Mouse (Mus musculus) olfactory bulb, adult 2 months (tissue): ENCODE data around the gene Cfap300.

Experiments
- CTCF ChIP-seq: fragments of 200-500 bp; IDR thresholded peaks from 2 replicates; pipeline ENCODE4 v1.5.1; 2012; ENCODE audit warnings: low read depth, mild to moderate bottlenecking, low read length, moderate library complexity; ENCODE audit not compliant: insufficient read depth
- POLR2A ChIP-seq: fragments of 200-500 bp; IDR thresholded peaks from 2 replicates; pipeline ENCODE4 v1.6.1; 2012; ENCODE audit warnings: mild to moderate bottlenecking, low read depth, low read length, moderate library complexity; ENCODE audit not compliant: insufficient read depth

DNA sequence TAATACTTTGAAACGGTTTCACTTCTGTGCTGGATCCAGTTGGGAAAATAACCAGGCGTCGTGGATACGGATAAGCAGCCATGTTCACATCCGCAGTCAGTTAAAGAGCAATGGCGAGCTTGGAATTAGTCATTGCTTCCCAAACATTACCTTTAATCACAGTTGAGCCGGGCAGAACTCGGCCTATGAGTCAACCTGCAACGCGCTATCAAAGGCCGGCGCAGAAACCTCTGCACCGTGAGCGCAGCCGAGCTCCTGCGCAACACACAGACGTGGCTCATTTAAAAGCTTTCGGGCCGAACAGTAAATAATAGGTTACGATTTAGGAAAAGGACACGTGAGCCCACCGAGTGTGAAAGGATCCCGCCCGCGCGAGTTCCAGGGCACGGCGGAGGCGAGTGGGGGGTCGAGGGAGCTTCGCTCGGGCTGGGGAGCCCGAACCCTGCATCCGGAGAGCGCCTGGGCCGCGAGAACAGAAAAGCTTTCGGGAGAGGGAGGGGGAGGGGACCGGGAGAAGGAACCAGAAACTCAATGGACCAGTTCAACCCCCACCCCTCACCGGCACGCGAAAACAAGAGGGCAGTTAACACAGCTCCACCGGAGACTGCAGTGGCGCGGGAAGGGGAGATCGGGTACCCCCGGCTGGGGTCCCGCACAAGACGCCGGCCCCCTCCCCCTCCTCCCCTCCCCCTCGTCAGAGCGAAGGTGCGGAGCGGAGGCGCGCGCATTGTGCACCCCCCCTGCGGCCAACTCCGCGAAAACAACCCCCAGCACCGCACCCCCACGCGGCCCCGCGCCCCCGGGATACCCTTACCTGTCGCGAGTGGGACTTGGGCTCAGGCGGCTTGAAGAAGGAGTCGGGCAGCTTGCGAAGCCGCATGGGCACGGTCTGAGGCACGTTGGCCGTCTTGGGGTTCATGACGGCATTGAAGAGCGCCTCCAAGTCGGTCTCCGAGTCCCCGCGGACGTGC lies 39.0 kb downstream of the Cfap300 start:
- TF ChIP-seq CTCF (no peak), POLR2A (no peak)
